Mouse (Mus musculus) heart, postnatal 0 days (tissue): ENCODE data around the gene 4921509C19Rik. TPM values are rescaled to one million over a fixed set of nuclear protein-coding genes. Genes with fewer than 3 reads are reported as not detected.

ENCODE experiments used
- ATAC-seq: fragments of 200-750 bp; cut with Nextera tagmentation; 2 replicates; pipeline ENCODE4 v1.8.0; 2017; ENCODE audit warnings: low read depth, moderate number of reproducible peaks, moderate library complexity; ENCODE audit not compliant: insufficient read depth
- DNase-seq: peaks from one replicate; pipeline ENCODE4 v3.0.0-alpha.2; 2016; ENCODE audit warnings: low spot score
- H3K27ac ChIP-seq: fragments of 300-500 bp; sonication (generic); 2 replicates; pipeline ENCODE4 v1.5.1; 2014; ENCODE audit warnings: low read depth, mild to moderate bottlenecking
- H3K27me3 ChIP-seq: fragments of 300-500 bp; sonication (generic); 2 replicates; pipeline ENCODE4 v1.6.1; 2014; ENCODE audit warnings: low read length, mixed read lengths; ENCODE audit not compliant: control insufficient read depth, insufficient read depth
- H3K36me3 ChIP-seq: fragments of 300-500 bp; sonication (generic); replicated peaks from 2 replicates; pipeline ENCODE4 v1.6.1; 2014; ENCODE audit warnings: low read length, mixed read lengths; ENCODE audit not compliant: control insufficient read depth, insufficient read depth
- H3K4me1 ChIP-seq: fragments of 300-500 bp; sonication (generic); 2 replicates; pipeline ENCODE4 v1.6.1; 2014; ENCODE audit warnings: antibody characterized with exemption; ENCODE audit not compliant: control insufficient read depth, insufficient read depth
- H3K4me2 ChIP-seq: fragments of 300-500 bp; sonication (generic); 2 replicates; pipeline ENCODE4 v1.6.1; 2014; ENCODE audit warnings: low read depth, mild to moderate bottlenecking, low read length, moderate library complexity
- H3K4me3 ChIP-seq: fragments of 300-500 bp; sonication (generic); 2 replicates; pipeline ENCODE4 v1.5.1; 2014; ENCODE audit warnings: low read depth, low read length
- H3K9ac ChIP-seq: fragments of 300-500 bp; sonication (generic); replicated peaks from 2 replicates; pipeline ENCODE4 v1.6.1; 2014; ENCODE audit warnings: low read depth, low read length, mixed read lengths
- H3K9me3 ChIP-seq: fragments of 300-500 bp; sonication (generic); replicated peaks from 2 replicates; pipeline ENCODE4 v1.6.1; 2016; ENCODE audit warnings: low read length; ENCODE audit not compliant: control insufficient read depth
- CTCF ChIP-seq: IDR thresholded peaks from 2 replicates; pipeline ENCODE4 v1.5.1; 2016; ENCODE audit warnings: antibody characterized with exemption, control low read depth, low read depth
- EP300 ChIP-seq: IDR thresholded peaks from 2 replicates; pipeline ENCODE4 v1.6.1; 2016; ENCODE audit warnings: antibody characterized with exemption, low read depth
- WGBS: fragments of 180-500 bp; shearing (Covaris S2); extraction: QIAGEN DNeasy Blood & Tissue Kit; methylation state at CpG from one replicate; pipeline ENCODE4 v1.1.7; 2014; 5-methylcytosine and 5-hydroxymethylcytosine counted together
- polyA plus RNA-seq: library from polyadenylated mRNA; unstranded; fragments of >200 nt; fragmentation: Nextera tagmentation; extraction: Ambion mirVana; gene quantifications from 2 replicates; pipeline ENCODE4 v1.2.1, GENCODE M21; 2015
- total RNA-seq: library from RNA; depleted of rRNA; stranded (reverse); fragments of >200 nt; gene quantifications from 2 replicates; pipeline ENCODE4 v1.2.3, GENCODE M21; 2014; ENCODE audit warnings: low replicate concordance

Gene 4921509C19Rik
- total and polyA plus RNA-seq, 2 experiments from 2014 or later: not detected

GRCm38 (mm10) chr2:151512199-151512598, 36.2 kb upstream of the 4921509C19Rik start:
- Histone ChIP-seq H3K4me2 (no peak overlapping the region), H3K4me3 (no peak overlapping the region), H3K4me1 (0 out of 2 replicates have a peak, but pooled peaks cover 5% of the 10 kb centered on the region), H3K9ac (no peak overlapping the region), H3K27me3 (no peaks in the 10 kb centered on the region), H3K9me3 (no peaks in the 10 kb centered on the region), H3K36me3 (peaks cover 73% of the 10 kb centered on the region), H3K27ac (no peak overlapping the region)
- ATAC-seq (peak; percentile 64; the same call in 1 of the 2 replicates), DNase-seq (peak; percentile 39)
- TF ChIP-seq EP300: no peak
- TF ChIP-seq CTCF: no peak

GRCm38 (mm10) chr2:151504226-151504625, 28.3 kb upstream of the 4921509C19Rik start:
- Histone ChIP-seq H3K4me1 (no peaks in the 10 kb centered on the region), H3K4me3 (no peak overlapping the region), H3K4me2 (no peak overlapping the region), H3K9me3 (no peaks in the 10 kb centered on the region), H3K27ac (no peak overlapping the region), H3K9ac (no peak overlapping the region), H3K27me3 (no peaks in the 10 kb centered on the region), H3K36me3 (peaks cover 85% of the 10 kb centered on the region)
- no peak for ATAC-seq
- 87% methylated on average over 4 of the region's 4 CpGs for WGBS
- no peak for DNase-seq
- TF ChIP-seq EP300 (no peak), CTCF (no peak)

DNA sequence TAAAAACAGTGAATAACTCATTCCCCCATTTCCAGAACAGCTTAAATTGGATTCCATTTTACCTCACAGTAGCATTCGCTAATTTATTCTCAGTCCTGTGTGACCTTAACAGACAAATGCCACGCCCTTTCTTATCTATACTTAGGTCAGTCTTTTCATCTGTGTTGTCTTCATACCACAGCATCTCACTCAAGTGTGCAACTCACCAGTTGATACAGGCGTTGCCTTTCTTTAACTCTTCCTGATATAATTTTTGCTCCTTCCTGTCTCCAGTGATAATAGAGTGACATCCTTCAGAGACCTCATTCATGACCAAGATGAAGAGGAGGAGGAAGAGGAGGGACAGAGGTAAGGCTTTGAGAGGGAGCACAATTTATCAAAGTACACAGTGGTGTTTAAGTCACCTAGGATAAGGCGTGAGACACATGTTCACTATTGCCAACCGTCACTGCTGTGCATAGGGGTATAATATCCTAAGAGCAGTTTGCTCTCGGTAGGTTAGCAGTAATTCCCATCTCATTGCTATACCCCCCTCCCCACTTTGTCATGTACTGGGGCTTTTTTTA, 24.6 kb upstream of the 4921509C19Rik start:
- WGBS: 84% methylated on average over 6 of the region's 6 CpGs

DNA sequence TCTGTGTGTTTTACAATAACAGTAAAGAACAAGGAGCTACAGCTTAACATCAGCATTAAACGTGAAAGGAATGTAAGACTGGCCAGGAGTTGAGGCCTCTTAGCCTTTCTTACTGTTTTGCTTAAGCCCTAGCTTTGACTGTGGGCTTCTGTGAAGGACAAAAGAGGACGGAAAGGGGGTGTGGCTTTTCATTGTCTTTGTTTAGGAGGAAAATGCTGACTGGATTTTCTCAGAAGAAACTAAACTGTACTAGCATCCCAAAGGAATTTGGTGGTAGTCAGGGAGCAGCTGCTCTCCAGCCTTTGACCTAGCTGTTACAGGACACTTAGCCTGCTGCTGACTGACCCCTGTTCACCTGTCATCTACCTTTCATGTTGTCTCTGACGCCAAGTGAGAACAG, 22.4 kb upstream of the 4921509C19Rik start:
- DNase-seq (no peak), ATAC-seq (no peak)
- Histone ChIP-seq H3K9ac (no peak overlapping the region), H3K4me1 (peaks cover 9% of the 10 kb centered on the region), H3K4me2 (no peak overlapping the region), H3K27me3 (no peaks in the 10 kb centered on the region), H3K27ac (no peak overlapping the region), H3K4me3 (no peak overlapping the region), H3K36me3 (peaks cover 67% of the 10 kb centered on the region), H3K9me3 (no peaks in the 10 kb centered on the region)
- no peak for TF ChIP-seq EP300
- no peak for TF ChIP-seq CTCF
- WGBS: 50% methylated on average over 3 of the region's 3 CpGs

More for the DNA sequence above, 24.6 kb upstream of the 4921509C19Rik start:
- H3K27ac ChIP-seq: no peak overlapping the region
- H3K36me3 ChIP-seq: peaks cover 86% of the 10 kb centered on the region
- H3K27me3 ChIP-seq: no peaks in the 10 kb centered on the region
- H3K4me3 ChIP-seq: no peak overlapping the region
- no peak overlapping the region for H3K9ac ChIP-seq
- ATAC-seq: no peak
- H3K9me3 ChIP-seq: no peaks in the 10 kb centered on the region
- DNase-seq: no peak
- no peak for TF ChIP-seq EP300
- TF ChIP-seq CTCF: no peak
- H3K4me2 ChIP-seq: no peak overlapping the region
- no peaks in the 10 kb centered on the region for H3K4me1 ChIP-seq

GRCm38 (mm10) chr2:151494035-151494803, 18.3 kb upstream of the 4921509C19Rik start, which contains the start of gene Nsfl1c:
Gene Nsfl1c (plus strand): TSS chr2:151494182.
- Histone ChIP-seq H3K4me3 (peak within 1 kb of the TSS; percentile 75), H3K9ac (peak within 1 kb of the TSS; percentile 73), H3K36me3 (peaks cover 29% of the 10 kb centered on the region), H3K4me2 (peak within 1 kb of the TSS; percentile 76), H3K27ac (peak within 1 kb of the TSS; percentile 40), H3K4me1 (peaks cover 9% of the 10 kb centered on the region), H3K27me3 (no peaks in the 10 kb centered on the region), H3K9me3 (no peaks in the 10 kb centered on the region)
- ATAC-seq: peak; percentile 100
- TF ChIP-seq EP300 (no peak), CTCF (peak; percentile 96)
- WGBS: under 1% methylated on average over 71 of the region's 73 CpGs
- DNase-seq: peak; percentile 89
